Mouse (Mus musculus): ENCODE measurements around the gene Cd209c. TPM values are rescaled to one million over a fixed set of nuclear protein-coding genes. Genes with fewer than 3 reads are reported as not detected.

Cd209c gene
- not detected for total RNA-seq (2021)

DNA sequence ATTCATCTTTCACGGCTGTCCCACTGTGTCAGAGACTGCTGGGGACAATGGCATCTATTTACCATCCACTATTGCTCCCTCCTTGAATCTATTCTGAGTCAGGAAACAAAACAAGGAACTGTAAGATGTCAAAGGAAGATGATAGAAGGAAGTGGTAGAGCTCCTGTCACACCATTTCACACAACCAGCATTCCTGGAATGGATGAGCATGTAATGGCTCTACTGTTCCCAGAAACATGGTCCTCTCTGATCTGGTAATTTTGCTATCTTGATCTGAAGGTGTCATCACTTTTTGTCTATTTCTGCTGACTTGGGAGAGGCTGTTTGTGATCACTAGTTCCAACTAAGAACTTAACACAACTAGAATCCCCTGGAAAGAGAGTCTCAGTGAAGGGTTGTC is at the start of gene Cd209c:
Gene Cd209c, minus strand, starts transcription at position 101 of the 400 bp plus-strand sequence.
- no peak for DNase-seq (ENCODE audit: low spot score)
- intact Hi-C loops (cut with DNase I): loop anchor here (5.0 kb wide), 1 partner anchor 237 kb away; no protein-coding TSS in a partner anchor

DNA sequence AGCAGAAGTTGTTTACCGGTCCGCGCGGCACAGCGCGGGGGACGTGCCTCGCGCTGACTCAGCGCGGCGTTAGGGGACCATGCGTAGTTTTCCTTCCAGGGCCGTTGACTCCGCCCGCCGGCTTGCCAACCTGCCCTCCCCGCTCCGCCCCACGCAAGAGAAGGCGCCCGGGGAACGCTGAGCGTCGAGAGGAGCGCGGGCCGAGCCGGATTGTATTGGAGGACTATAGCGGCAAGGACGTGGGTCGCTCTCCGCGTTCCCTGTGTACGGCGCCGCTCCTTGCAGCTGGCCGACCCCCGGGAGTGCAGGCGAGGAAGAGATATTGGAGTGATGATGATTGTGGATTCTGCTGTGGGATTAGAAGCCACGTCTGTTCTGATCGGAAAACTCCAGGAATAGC is 39.7 kb upstream of the Cd209c start:
- intact Hi-C loops (cut with DNase I): no loop called here
- DNase-seq (ENCODE audit: low spot score): no peak

DNA sequence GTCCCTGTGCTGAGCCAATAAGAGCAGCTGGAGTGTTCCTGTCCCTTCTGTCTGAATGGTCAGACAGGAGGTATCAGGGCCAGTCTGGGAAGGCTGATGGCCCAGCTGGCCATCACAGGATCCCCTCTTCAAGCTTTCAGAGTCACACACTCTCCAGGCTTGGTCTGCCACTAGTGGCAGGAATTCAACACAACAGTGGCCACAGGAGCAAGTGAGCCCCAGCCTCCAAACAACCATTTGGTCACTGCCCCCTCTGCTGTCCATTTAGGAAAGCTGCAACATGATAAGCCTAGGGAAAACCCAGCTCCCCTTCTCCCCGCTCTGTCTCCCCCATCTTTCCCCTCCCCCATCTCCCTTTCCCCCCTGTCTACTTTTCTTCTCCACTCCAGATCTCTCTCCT is 1.5 kb upstream of the Cd209c start:
- intact Hi-C loops (cut with DNase I): loop anchor here (5.0 kb wide), 1 partner anchor 239 kb away; no protein-coding TSS in a partner anchor
- DNase-seq (ENCODE audit: low spot score): no peak

DNA sequence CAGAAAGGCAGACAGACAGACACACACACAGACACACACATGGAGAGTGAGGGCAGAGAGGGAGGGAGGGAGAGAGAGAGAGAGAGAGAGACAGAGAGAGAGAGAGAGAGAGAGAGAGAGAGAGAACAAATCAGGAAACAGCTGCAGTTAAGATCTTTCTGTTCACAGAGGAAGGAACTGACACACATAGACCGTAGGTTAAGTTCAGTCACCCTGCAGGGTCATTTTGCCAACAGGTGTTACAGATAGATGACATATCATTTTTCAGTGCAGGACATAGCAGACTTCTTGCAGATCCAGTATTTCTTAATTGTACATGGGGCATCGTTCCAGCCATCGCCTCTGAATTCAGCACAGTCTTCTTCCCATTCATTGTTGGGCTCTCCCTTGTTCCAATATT is 14.5 kb downstream of the Cd209c start:
- intact Hi-C loops (cut with DNase I): no loop called here
- DNase-seq (ENCODE audit: low spot score): no peak

DNA sequence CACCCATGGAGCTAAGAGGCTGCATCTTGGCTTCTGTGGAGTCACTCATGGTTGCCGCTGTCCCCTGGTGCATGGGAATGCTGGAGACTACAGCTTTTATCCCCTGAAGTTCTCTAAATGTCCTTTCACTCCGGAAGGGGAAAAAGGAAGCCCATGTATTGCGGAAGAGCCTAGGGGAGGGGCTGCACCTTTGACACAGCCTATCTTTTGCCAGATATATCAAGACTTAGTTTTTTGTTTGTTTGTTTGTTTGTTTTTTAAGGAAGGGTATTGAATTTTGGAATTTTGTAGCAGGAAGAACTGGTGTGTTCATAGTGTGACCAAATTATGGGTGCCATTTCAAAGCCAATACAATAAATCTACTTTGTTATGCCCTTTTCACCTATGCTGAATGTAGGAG is 27.8 kb downstream of the Cd209c start, which contains the start of gene Cd209b:
Gene Cd209b, minus strand, starts transcription at position 101 of the 400 bp plus-strand sequence.
- intact Hi-C loops (cut with DNase I): no loop called here
- no peak for DNase-seq (ENCODE audit: low spot score)

Other genes with a start within 250 kb of the Cd209c start
- gene Clec4g, start 234.1 kb downstream of the Cd209c start, total RNA-seq (2021): under 1 TPM; 0.65 to 0.67 TPM
- under 1 TPM; 0.22 to 0.42 TPM for gene Cd209a, start 205.8 kb downstream of the Cd209c start, total RNA-seq (2021)
- gene Cd209e, start 100.4 kb downstream of the Cd209c start, total RNA-seq (2021): not detected
- gene Cd209d, start 76.2 kb downstream of the Cd209c start, total RNA-seq (2021): not detected
- gene Cd209b, start 27.9 kb downstream of the Cd209c start, total RNA-seq (2021): under 1 TPM; 0.28 to 0.36 TPM
- gene Cd209f, start 151.1 kb upstream of the Cd209c start, total RNA-seq (2021): under 1 TPM; 0.21 to 0.42 TPM
- gene Cd209g, start 179.4 kb upstream of the Cd209c start, total RNA-seq (2021): not detected
- gene Evi5l, start 211.8 kb upstream of the Cd209c start, total RNA-seq (2021): 10 to 100 TPM; 23.4 to 24.6 TPM